Mouse (Mus musculus) layer of hippocampus, adult 11-12 months (tissue): ENCODE data around the gene Klhl12.
"Not testable (repeated sequence)": the region's sequence is repeated elsewhere in the genome, so short reads cannot be mapped to it uniquely, and the experiment has no call there.

Experiments used
- DNase-seq: peaks from one replicate; pipeline ENCODE4 v3.0.0; 2022; ENCODE audit warnings: low spot score

The Klhl12 gene

DNA sequence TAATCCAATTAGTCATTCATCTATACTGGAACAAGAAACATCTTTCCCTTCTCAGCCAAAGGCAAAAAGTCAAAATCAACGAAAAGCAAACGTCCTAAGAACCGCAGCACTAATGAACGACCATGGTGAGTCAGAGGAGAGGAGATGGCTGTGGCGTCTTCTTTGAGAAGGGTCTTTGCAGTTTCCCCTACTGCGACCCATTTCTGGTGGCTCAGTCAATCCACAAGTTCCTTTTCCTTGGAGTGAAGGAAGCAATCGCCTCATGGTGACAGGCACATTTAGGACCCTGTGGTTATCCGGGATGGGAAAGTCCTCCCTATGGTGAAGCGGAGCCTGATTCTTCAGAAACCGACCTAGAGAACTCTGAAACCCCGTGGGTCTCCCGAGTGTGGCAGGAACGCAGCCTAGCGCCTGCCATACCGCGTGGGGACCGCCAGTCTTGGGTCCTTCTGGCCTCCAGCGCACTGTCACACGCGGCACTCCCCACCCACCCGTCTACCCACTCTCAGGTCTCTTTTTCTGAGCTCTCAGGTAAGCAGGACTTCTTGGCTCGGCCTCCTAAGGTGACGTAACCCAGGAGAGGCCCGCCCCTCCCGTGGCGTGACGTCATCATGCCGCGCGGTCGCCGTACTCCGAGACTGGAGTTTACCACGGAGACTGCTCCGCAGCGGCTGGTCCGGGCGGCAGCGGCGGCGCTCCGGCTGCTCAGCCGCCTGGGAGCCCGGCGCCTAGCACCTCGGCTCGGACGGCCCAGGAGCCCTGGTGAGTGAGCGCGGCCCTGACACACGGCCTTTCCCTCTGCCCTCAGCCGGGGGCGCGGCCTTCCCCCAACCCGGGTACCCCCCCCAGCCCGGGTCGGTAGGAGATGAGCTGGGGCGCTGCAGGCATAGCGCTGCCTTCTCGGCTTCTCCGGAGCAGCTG lies at the start of gene Klhl12:
Gene Klhl12 (plus strand): TSS at position 628 of the 921 bp plus-strand sequence.
- peak; percentile 94 for DNase-seq

DNA sequence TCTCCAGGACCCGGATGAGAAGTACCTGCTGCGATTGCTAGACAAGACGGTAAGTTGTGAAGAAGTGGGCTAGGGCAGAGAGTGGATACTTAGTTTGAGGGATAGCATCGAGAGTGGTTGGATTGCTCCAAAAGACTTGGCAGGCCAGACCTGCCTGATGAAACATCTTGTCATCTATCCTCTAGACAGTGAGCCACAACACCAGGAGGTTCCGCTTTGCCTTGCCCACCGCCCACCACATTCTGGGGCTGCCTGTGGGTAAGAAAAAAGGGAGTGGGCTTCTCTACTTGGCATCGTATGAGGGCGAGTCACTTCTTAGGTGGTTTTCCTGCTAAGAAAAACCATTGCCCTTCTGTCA lies 48.9 kb upstream of the Klhl12 start:
- DNase-seq = no peak

DNA sequence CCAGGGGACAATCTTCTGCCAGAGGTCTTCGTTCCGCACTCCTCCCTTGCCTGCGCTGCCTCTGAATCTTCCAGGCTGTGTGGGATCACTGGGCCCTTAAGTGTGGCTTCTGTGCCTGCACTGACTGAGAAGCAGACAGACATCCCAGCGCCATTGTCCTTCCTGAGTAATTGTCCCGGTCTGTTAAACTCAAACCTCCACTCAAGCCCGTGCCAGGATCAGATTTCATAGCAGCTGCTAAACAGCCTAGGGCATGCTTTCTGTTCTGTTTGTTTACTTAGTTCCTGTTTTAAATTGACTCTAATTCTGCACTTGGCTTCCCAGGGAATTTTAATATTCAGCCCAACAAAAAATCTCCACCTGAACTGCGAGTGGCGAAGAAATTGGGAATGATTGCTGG lies 47.3 kb upstream of the Klhl12 start:
- no peak for DNase-seq

DNA sequence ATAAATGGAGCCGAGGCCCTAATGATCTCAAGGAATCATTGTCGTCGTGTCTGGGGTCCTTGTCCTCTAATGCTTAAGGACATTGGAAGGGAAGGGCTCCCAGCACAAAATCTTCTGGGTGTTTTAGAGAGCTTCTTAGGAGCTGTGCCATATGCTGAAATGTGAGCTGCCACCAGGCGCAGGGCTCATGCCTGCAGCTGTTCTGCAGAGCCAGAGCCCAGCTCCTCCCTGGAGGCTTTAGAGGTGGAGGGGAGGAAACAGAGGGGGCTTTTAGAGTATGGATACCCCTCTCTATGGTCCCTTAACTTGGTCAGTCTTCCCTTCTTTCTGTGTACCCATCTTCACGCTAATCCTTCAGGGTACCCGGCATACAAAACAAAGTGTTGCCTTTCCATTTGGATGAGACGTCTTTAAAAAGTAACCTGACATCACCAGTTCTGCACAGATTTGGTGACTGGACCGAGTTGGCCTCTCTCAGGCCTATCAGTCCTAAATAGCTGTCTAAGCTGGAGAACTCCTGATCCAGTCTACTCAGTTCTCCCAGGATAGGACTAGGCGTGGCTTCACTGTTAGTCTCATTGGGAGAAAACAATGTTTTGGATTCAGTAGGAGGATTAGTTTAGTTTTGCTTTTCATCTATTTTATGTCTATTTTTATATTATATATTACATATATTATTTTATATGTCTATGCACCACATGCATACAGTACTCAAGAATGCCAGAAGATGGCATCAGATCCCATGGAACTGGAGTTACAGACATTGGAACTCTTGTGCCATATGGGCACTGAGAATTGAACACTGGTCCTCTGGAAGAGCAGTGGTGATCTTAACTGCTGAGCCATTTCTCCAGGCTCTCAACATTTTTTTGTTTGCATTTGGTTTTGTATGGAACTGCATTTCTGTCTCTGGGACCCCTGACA lies 43.4 kb upstream of the Klhl12 start:
- no peak for DNase-seq

DNA sequence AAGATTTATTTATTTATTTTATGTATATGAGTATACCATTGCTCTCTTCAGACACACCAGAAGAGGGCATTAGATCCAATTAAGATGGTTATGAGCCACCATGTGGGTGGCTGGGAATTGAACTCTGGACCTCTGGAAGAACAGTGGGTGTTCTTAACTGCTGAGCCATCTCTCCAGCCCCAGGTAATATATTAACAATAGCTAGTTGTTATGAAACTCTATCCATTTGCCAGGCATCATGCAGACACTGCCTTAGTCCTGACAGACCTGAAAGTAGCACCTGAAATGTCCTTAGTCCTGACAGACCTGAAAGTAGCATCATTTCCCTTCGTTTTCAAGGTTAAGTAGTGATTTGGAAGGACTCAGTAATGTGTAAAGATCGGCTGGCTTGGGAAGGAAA lies 41.3 kb upstream of the Klhl12 start:
- no peak for DNase-seq

DNA sequence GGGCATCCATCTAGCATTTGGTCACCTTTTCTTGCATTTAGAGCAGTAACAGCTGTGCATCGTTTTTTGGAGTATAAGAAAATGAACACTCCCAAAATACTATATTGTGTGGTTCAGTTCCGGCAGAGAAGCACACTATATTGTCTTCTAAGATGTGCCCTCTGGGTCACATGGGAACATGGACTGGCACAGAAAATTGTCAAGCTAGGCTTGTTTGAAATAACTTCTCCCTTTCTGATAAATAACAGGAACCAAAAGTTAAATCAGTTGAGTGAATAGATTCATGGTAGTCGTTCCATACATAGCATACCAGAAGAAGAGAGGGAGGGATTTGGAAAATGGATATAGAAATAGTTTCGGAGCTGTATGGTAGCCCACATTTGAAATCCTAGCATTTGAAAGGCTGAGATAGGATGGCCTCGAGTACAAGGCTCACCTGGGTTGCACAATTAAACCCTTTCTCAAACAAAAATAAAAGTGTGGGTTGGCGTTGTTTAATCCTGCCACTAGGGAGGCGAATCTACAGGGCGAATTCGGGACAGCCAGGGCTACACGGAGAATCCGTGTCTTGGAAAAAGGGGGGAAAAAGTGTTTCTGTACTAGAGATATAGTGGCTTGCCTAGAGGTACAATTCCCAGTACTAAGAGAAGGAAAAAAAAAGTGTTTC lies 40.7 kb upstream of the Klhl12 start:
- no peak for DNase-seq

DNA sequence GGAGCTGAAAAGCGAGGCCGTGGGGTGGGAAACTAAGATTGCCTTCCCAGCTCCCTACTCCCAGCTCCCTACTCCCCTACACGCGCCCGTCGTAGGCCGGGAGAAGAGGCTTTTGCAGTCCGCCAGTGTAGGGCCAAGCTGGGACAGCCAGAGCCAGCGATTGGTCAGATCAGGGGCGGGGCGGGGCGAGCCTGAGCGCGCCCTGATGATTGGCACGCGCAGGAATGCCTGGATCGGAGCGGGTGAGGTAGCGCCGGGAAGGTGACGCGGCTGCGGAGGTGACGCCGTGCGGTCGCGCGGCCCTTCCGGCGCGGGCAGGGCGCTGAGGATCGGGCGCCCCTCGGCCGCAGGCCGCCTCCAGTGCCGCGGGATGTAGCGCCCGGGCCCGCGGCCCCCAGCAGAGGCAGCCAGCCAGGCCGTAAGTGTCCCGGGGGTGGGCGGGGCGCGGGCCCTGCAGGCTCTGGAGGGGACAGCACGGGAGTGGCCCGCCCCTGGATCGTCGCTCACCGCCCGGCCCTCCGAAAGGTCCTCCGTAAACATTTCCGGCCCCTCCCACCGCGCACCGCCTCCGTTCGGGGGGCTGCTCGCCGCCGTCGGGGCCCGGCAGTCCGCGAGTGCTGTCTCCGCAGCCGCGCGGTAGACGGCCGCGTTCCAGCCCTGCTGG lies 40.0 kb upstream of the Klhl12 start, which contains the start of gene Adipor1:
Gene Adipor1 (plus strand): TSS at position 211 of the 664 bp plus-strand sequence.
- peak; percentile 97 for DNase-seq

DNA sequence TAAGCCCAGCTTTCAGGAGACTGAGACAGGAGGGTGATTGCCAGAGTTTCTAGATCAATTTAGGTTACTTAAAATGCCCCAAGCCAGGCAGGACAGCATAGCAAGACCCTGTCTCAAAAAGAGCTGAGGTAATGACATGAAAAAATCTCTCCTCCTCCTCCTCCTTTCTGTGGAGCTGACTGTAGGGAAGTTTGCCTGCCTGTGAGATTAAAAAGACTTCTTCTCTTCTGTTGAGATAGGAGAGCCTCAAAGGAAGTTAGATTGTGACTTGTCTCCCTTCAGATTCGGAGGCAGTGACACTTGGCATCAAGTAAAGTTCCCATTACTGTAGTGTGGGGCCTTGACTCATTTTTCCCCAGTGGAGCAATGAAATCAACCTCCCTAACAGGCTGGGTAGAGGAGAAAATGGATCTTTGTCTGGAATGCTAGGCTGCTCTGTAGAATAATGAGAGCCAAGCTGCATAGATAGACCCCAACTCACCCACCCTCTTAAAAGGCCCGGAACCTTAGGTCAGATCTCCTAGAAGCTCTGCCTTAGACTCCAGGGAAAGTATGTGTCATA lies 36.8 kb upstream of the Klhl12 start:
- DNase-seq = no peak

DNA sequence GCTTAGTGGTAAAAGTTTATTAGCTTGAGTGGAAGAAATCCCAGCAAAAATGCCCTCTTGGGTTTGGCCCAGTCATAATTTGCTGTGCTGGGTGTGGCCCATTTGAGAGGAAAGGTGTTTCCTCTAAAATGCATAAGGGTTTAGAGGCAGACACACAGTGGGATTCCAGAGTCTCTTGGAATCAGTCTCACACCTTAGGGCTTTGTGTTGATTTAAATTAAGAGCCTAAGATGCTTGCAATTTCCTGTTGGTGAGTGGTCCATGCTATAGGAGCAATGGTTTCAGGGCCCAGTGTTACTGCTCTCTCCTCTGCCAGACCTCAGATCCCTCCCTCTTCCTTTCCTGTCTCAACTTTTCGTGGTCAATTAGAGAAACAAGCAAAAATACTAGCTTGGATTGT lies 36.2 kb upstream of the Klhl12 start:
- DNase-seq = no peak

DNA sequence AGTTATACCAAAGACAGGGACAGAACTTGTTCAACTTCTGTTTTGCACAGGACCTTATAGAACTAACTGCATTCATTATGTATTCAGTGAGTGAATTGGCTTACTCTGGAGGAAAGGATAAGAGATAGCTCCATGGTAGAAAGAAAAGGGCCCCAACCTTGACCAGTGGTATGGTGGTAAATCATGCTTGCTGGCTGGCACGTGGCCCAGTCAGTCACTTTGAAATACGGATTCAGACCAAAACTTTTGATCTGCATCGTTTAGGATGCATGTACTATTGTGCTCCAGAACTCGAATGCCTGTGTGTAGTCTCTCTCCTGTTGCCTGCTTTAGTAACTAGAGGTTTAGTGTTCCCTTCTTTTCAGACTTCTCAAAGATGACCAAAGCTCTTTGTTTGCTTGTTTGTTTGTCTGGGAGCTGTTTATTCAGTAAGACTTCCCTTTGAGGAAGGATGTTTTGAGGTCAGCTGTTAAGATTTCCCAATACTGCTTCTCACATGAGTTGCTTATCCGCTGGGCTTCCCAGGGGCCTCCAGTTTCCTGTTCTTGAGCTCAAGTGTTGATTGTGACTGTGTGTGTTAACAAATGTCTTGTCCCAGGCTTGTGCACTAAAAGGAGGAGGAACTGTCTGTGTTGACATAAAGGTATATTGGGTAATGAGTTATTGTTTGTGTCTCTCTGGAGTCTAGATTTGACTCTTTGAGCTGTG lies 35.4 kb upstream of the Klhl12 start:
- no peak for DNase-seq

DNA sequence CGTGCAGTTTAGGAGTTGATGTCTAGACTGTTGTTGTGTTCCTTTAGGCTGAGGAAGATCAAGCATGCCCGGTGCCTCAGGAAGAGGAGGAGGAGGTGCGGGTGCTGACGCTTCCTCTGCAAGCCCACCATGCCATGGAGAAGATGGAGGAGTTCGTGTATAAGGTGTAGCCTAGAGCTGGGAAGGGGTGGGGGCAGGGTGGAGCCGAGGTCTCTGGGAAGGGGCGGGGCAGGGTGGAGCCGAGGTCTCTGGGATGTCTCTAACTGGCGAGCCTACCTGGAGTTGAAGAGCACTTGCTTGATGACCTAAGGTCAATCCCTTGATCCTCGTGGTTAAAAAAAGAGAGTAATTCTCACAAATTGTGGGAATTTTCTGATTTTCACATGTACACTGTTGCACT lies 31.4 kb upstream of the Klhl12 start:
- no peak for DNase-seq

DNA sequence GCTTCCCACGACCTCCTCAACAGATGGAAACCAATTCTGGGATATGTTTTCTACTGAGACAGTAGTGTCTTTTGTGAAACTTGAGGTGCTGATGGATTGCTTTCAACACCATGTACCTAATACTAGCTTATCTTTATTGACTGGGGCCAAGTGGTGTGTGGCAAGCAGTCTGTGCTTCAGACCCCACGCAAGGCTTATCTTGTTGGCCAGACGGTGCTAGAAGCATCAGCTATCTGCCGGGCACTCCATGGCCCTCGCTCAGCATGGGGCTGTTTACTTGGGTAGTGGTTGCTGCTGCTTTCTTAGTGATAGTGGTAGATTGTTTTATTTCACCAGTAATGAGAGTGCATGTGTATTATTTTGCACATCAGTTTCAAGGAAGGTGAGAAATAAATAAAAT lies 29.0 kb upstream of the Klhl12 start:
- DNase-seq = no peak

DNA sequence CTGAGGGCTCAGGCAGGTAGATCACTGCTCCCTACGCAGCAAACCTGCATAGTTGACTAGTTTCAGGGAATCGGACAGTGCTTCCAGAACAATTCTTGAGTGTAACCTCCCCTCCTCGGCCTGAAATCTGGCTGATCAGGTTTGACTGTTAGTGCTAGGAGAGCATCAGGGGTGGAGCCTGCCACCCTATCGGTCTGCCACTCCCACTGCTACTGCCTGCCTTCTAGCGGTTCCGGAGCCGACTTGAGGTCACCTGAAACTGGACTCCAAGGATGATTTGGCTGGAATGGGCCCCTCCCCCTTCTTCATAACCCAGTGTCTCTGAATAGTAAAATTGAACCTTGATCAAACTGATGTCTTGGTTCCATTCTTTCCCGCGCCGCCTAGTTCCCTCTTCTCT lies 22.3 kb upstream of the Klhl12 start:
- no peak for DNase-seq

DNA sequence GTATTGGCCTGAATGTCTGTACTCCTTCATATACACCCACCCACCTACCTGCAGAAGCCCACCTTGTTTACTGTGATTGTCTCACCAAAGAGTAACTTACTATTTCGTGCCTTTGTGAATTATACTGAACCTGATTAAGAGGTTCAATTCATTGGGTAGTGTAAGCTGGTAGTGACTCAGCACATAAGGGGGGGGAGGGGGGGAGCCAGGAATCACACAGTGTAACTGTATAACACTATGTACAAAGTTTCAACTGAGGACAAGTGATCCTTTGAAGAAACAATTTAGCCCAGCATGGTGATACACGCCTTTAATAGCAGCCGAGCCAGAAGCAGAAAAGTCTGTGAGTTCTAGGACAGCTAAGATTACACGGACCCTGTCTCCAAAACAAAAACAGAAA lies 21.9 kb upstream of the Klhl12 start:
- no peak for DNase-seq

DNA sequence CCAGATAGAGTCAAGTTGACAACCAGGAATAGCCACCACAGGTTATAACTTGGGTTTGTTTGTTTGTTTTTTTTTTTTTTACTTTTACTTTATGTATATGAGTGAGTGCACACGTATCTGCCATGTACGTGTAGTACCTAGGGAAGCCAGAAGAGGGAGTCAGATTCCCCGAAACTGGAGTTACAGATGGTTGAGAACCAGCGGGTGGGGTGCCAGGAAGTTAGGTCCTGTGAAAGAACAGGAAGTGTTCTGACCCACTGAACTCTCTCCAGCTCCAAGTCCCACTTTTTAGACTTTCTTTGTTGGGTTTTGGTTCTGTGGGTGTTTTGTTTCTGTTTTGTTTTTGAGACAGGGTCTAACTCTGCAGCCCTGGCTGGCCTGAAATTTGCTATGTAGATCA lies 19.9 kb upstream of the Klhl12 start:
- DNase-seq = no peak

DNA sequence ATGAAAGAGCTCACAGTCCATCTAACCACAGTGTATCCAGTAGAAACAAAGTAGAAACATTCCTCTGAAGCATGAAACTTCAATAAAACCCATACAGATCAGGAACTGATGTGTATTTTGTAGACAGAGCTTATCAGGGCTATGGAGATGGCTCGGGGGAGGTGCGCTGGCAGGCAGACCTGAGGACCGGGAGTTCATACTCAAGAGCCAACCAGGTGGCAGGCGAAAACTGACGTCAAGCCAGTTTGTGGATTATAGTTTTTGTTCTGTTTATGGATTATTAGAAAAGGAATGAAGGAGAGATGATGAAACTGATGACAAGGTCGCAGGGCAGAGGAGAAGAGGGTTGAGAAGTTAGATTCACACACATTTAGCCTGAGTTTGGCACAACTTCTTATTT lies 14.9 kb upstream of the Klhl12 start:
- DNase-seq = no peak

DNA sequence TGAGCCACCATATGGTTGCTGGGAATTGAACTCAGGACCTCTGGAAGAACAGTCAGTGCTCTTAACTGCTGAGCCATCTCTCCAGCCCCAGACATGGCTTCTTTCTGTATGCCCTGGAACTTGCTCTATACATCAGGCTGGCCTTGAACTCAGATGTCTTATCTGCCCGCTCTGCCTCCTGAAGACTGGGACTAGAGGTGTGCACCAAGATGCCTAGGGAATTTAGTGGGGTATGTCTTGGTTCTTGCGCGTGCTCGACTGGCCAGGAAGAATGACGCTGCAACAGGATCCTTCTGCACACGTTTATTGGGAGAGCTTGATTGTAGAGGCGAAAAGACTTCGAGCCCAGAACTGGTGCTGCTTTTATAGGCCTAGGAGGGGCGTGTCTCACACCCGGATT lies 13.6 kb upstream of the Klhl12 start:
- not testable (repeated sequence) for DNase-seq

DNA sequence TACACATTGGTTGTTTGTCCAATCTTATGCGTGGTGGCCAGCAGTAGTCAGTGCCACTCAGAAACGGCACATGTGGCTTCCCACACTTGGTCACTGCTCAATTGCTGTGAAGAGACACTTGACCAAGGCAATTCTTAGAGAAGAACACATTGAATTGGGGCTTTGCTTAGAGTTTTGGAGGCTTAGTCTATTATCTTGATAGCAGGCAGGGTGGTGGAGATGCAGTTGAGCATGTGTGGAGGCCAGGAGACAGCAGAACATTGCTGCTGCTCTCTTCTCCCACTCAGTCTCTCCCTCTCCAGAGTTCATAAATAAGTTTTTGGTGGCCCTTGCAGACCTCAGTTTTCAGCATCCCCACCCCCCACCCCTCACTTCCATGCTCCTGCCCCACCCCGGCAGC lies 12.9 kb upstream of the Klhl12 start:
- DNase-seq = no peak

DNA sequence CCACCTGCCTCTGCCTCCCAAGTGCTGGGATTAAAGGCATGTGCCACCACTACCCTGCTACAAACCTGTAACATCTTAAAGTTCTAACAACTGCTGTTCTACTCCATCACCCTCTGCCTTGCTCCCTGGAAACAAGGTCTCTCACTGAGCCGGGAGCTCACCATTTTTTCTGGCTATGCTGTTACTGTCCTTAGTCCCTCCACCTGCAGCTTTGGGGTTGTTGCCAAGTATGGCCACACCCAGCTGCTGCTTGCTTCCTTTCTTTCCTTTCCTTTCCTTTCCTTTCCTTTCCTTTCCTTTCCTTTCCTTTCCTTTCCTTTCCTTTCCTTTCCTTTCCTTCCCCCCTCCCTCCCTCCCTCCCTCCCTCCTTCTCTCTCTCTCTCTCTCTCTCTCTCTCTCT lies 12.0 kb upstream of the Klhl12 start:
- DNase-seq = not testable (repeated sequence)

DNA sequence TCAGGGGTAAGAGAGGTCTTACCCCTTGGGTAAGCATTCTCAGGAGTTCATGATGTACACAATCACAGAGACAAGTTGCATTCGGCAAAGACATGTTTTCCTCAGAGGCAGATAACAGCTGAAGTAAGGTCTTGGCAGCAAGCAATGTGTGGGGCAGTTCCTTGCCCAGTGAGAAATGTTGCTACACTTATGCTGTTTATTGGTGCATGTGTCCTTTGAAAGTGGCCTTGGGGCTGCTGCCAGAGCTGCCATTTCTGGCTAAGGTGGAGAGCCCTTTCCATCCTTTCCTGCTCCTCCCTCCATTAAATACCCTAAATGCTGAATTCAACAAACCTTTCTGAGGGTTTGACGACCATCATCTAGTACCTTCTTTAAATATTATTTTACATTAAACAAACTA lies 9.9 kb upstream of the Klhl12 start:
- no peak for DNase-seq

DNA sequence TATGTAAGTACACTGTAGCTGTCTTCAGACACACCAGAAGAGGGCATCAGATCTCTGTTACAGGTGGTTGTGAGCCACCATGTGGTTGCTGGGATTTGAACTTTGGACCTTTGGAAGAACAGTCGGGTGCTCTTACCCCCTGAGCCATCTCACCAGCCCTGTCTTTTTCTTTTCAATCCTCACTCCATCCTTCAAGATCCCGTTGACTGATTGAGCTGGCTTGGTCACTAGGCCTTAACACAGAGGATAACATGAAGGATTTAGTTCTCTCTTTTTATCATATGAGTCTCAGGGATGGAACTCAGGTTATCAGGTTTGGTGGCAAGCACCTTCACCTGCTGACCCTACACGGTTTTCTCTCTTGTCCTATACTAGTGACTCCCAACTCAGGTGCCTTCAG lies 6.8 kb upstream of the Klhl12 start:
- not testable (repeated sequence) for DNase-seq
